ENCODE assay signal across 9 mouse cellular contexts in the genomic region with DNA sequence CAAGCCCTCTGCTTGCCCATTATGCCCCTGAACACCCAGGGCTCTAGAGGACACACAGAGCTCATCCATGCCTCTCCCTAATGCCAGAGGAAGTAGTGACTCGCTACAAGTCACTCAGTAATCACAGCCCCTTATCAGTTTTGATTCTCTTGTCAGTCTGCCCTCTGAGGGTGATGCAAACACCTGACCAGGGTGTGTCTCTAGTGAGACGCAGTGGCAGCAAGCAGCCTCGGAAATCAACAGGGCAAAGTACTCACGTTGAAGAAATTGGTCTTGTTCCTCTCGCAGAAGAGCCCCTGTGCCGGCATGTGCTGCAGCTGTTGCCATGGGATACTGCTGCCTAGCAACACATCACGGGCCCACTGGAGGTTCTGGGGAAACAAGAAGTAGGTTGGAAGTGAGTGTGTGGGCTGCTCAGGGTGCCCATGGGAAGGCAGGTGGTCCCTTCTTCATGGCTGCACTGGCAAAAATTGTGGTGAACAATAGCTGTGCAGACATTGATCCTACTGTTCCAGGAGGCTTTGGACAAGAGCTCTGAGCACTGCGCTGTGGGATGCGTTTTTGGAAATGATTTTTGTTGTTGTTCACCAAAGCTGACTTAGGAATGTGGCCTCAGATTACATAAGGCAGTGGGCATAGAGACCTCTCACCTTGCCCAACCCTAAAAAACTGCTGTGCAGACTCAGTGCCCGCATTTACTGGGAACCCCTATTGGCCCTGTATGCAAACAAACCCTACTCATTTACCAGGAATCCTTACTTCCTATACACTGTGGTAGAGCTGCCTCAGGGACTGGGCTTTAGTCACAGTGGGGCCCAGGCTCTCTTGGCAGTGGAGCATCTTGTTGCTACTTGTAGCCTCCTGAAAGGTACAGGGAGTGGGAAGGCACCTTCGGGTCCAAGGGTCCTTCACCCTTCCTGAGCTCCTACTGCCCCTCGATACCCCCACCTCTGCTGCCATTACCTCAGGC. TPM values are rescaled to one million over a fixed set of nuclear protein-coding genes. Genes with fewer than 3 reads are reported as not detected.
A peak's percentile ranks its signal among the peaks of the same experiment; 100 is the strongest.
DNase-seq lines count a peak whose midpoint lies in the region; ATAC-seq lines count a peak whose summit lies in the region.
"Had no signal": no experiment of that assay in that cellular context is flagged by ENCODE, and none has a peak within 500 bp of the region (broad histone marks: within the 10 kb centered on the region; RNA-seq: fewer than 3 reads in every experiment).

No protein-coding gene starts in this region.

- ATAC-seq in embryonic facial prominence, embryonic 12.5 days (ENCODE audit: insufficient number of reproducible peaks, insufficient read depth, low FRiP score, low TSS enrichment) = 0 out of 2 replicates have a peak, but pooled peaks have one; percentile 18
- peak; percentile 63 for ATAC-seq in intestine, embryonic 14.5 days (replicated peaks; ENCODE audit: low FRiP score, low TSS enrichment, low read depth)
- ATAC-seq: Patski had no signal

- H3K9ac ChIP-seq in embryonic facial prominence, embryonic 12.5 days = no peak overlapping the region
- H3K9ac ChIP-seq in intestine, embryonic 14.5 days (ENCODE audit: low read length) = no peak overlapping the region

- peaks cover 23% of the 10 kb centered on the region for H3K36me3 ChIP-seq in embryonic facial prominence, embryonic 12.5 days
- H3K36me3 ChIP-seq in intestine, embryonic 14.5 days (ENCODE audit: control insufficient read depth, insufficient read depth, low read length) = peaks cover 37% of the 10 kb centered on the region

- H3K4me2 ChIP-seq in embryonic facial prominence, embryonic 12.5 days (replicated peaks) = no peak overlapping the region
- no peak overlapping the region for H3K4me2 ChIP-seq in intestine, embryonic 14.5 days (ENCODE audit: low read length)

- DNase-seq in MN1 (ENCODE audit: low spot score) (peak; percentile 58), adipocyte (ENCODE audit: low spot score) (no peak)
- peak; percentile 71 for DNase-seq in intestine, embryonic 14.5 days (ENCODE audit: low spot score)
- peak; percentile 41 for DNase-seq in lung, postnatal 36 days
- DNase-seq in right cerebral cortex, postnatal 36 days (ENCODE audit: low spot score in 2 of 2) = peak; percentile 86 to 90
- DNase-seq in heart, postnatal 4 days = no peak
- DNase-seq in spleen, adult 18-20 months = no peak

- H3K9me3 ChIP-seq in embryonic facial prominence, embryonic 12.5 days = no peaks in the 10 kb centered on the region
- H3K9me3 ChIP-seq in intestine, embryonic 14.5 days (ENCODE audit: control insufficient read depth, low read length) = no peaks in the 10 kb centered on the region

- WGBS in embryonic facial prominence, embryonic 12.5 days = 61% methylated on average over 12 of the region's 12 CpGs
- 54% methylated on average over 12 of the region's 12 CpGs for WGBS in intestine, embryonic 14.5 days

- H3K27me3 ChIP-seq in embryonic facial prominence, embryonic 12.5 days = no peaks in the 10 kb centered on the region
- no peaks in the 10 kb centered on the region for H3K27me3 ChIP-seq in intestine, embryonic 14.5 days (replicated peaks; ENCODE audit: control insufficient read depth, insufficient read depth, low read length)
- H3K27me3 ChIP-seq: Patski had no signal

- H3K4me1 ChIP-seq in embryonic facial prominence, embryonic 12.5 days = peaks cover 9% of the 10 kb centered on the region
- H3K4me1 ChIP-seq in intestine, embryonic 14.5 days (replicated peaks; ENCODE audit: control insufficient read depth, insufficient read depth, low read length) = peaks cover 5% of the 10 kb centered on the region; the same call in 1 of the 2 replicates

- H3K4me3 ChIP-seq in embryonic facial prominence, embryonic 12.5 days = no peak overlapping the region
- H3K4me3 ChIP-seq in intestine, embryonic 14.5 days (ENCODE audit: low read depth, low read length) = no peak overlapping the region

- H3K27ac ChIP-seq in embryonic facial prominence, embryonic 12.5 days = no peak overlapping the region
- no peak overlapping the region for H3K27ac ChIP-seq in intestine, embryonic 14.5 days (ENCODE audit: low read depth)

RNA-seq across cellular contexts. Expression of a gene that starts 40.5 kb away (rescaled TPM):
- 1.9 and 2.7 TPM in 2 replicates for polyA plus RNA-seq in embryonic facial prominence, embryonic 12.5 days (2016; fragmentation: Nextera tagmentation; extraction: Ambion mirVana)
- polyA plus RNA-seq in intestine, embryonic 14.5 days (2014; fragmentation: Nextera tagmentation; extraction: Ambion mirVana) = 11.8 and 13.0 TPM in 2 replicates
- 1 to 10 TPM; 4.7 to 4.9 TPM for total RNA-seq in heart, postnatal 4 days (2021)

Comparison
In these comparisons a context has a peak if more than half of its experiments do, and no peak if none do; other contexts are left out.
1. DNase-seq: peak in MN1 (single experiment), intestine, embryonic 14.5 days (single experiment), lung, postnatal 36 days (single experiment) and right cerebral cortex, postnatal 36 days (2 of 2); none in adipocyte (single experiment), heart, postnatal 4 days (single experiment) and spleen, adult 18-20 months (0 of 2).